Comparison of ENCODE assay signal across 10 mouse cellular contexts in the genomic region with DNA sequence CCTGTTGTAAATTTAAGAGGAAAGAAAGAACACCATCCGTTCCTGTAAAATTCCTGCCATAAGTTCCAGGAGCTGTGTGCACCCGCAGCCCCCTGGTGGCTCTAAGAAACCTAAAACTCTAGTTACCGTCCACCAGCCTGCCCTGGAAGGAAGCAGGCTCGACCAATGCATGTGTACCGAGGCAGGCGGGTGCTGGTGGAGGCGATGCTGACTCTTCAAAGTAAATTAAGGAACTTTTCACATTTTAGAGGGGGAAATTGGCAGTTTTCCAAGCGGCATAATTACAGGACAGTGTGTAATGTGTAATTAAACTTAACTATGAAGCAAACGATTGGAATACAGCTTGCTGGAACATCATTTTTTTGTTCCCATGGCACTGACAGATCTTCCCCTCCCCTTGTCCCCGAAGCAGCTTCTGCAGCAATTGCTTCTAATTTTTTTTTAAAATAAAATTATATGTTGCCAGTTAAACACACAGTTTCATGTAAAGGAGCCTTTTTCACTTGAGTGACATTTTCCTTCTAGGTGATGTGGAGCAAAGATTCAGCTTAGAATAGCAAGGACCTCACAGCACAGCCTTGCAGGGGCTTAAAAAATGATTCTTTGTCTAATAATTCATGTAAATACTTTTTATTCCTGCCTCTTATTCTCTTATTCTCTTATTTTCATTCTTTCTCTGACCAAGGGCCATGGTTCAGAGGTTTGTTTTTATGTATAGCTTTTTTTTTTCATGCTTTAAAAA.
DNase-seq lines count a peak whose midpoint lies in the region; ATAC-seq and TF ChIP-seq lines count a peak whose summit lies in the region.
"Had no signal": no experiment of that assay in that cellular context is flagged by ENCODE, and none has a peak within 500 bp of the region (broad histone marks: within the 10 kb centered on the region; RNA-seq: fewer than 3 reads in every experiment).

No protein-coding gene starts in this region.

- 48% methylated on average over 10 of the region's 10 CpGs for WGBS in intestine, postnatal 0 days
- 39% methylated on average over 10 of the region's 10 CpGs for WGBS in intestine, embryonic 16.5 days
- 50% methylated on average over 10 of the region's 10 CpGs for WGBS in embryonic facial prominence, embryonic 11.5 days
- 47% methylated on average over 10 of the region's 10 CpGs for WGBS in kidney, embryonic 14.5 days

- no peak overlapping the region for H3K4me2 ChIP-seq in intestine, postnatal 0 days (replicated peaks; ENCODE audit: low read depth)
- H3K4me2 ChIP-seq in intestine, embryonic 16.5 days (ENCODE audit: low read depth, low read length), result no peak overlapping the region
- no peak overlapping the region for H3K4me2 ChIP-seq in embryonic facial prominence, embryonic 11.5 days (ENCODE audit: low read depth, low read length)
- H3K4me2 ChIP-seq in kidney, embryonic 14.5 days (replicated peaks; ENCODE audit: low read depth, low read length), result no peak overlapping the region

- no peak overlapping the region for H3K9ac ChIP-seq in intestine, postnatal 0 days (ENCODE audit: low read depth, low read length)
- H3K9ac ChIP-seq in intestine, embryonic 16.5 days (ENCODE audit: low read depth, low read length), result no peak overlapping the region
- no peak overlapping the region for H3K9ac ChIP-seq in embryonic facial prominence, embryonic 11.5 days (replicated peaks; ENCODE audit: low read length)
- H3K9ac ChIP-seq in kidney, embryonic 14.5 days (ENCODE audit: low read depth, low read length), result no peak overlapping the region

- H3K4me3 ChIP-seq in intestine, postnatal 0 days (ENCODE audit: low read depth, low read length), result no peak overlapping the region
- H3K4me3 ChIP-seq in intestine, embryonic 16.5 days (ENCODE audit: low read length), result no peak overlapping the region
- H3K4me3 ChIP-seq in embryonic facial prominence, embryonic 11.5 days (ENCODE audit: low read depth, low read length), result no peak overlapping the region
- H3K4me3 ChIP-seq in layer of hippocampus, adult 2 months, result peak overlapping the region; percentile 13; the same call in 1 of the 2 replicates
- no peak overlapping the region for H3K4me3 ChIP-seq in kidney, embryonic 14.5 days (ENCODE audit: low read length)

- H3K36me3 ChIP-seq in intestine, postnatal 0 days (ENCODE audit: control insufficient read depth, insufficient read depth), result no peaks in the 10 kb centered on the region; the same call in 1 of the 2 replicates
- H3K36me3 ChIP-seq in intestine, embryonic 16.5 days (ENCODE audit: control insufficient read depth, insufficient read depth, low read length), result no peaks in the 10 kb centered on the region
- no peaks in the 10 kb centered on the region for H3K36me3 ChIP-seq in embryonic facial prominence, embryonic 11.5 days (replicated peaks; ENCODE audit: control insufficient read depth, insufficient read depth, low read depth, low read length)
- H3K36me3 ChIP-seq in kidney, embryonic 14.5 days (ENCODE audit: control insufficient read depth, insufficient read depth, low read length), result no peaks in the 10 kb centered on the region

- peak; percentile 37 for TF ChIP-seq CTCF in intestine, postnatal 0 days (IDR thresholded peaks at IDR 0.05; ENCODE audit: low read depth)
- TF ChIP-seq CTCF in layer of hippocampus, adult 2 months (conservative IDR thresholded peaks at IDR 0.05), result peak; percentile 57

- ATAC-seq in intestine, postnatal 0 days, result no peak
- ATAC-seq in intestine, embryonic 16.5 days, result no peak
- ATAC-seq in embryonic facial prominence, embryonic 11.5 days (replicated peaks; ENCODE audit: insufficient number of reproducible peaks, low FRiP score, low TSS enrichment, low read depth), result no peak
- ATAC-seq in kidney, embryonic 14.5 days (ENCODE audit: low FRiP score, low TSS enrichment), result no peak

- no peaks in the 10 kb centered on the region; the same call in 1 of the 2 replicates for H3K4me1 ChIP-seq in intestine, postnatal 0 days (replicated peaks; ENCODE audit: control insufficient read depth, insufficient read depth, low read length)
- no peaks in the 10 kb centered on the region for H3K4me1 ChIP-seq in intestine, embryonic 16.5 days (ENCODE audit: control insufficient read depth, insufficient read depth, low read length)
- H3K4me1 ChIP-seq in embryonic facial prominence, embryonic 11.5 days (ENCODE audit: control insufficient read depth, insufficient read depth, low read length), result no peaks in the 10 kb centered on the region
- H3K4me1 ChIP-seq in kidney, embryonic 14.5 days (ENCODE audit: control insufficient read depth, insufficient read depth, low read length), result no peaks in the 10 kb centered on the region

- H3K27ac ChIP-seq in intestine, postnatal 0 days (ENCODE audit: low read depth, low read length), result no peak overlapping the region
- no peak overlapping the region for H3K27ac ChIP-seq in intestine, embryonic 16.5 days (ENCODE audit: low read length)
- no peak overlapping the region for H3K27ac ChIP-seq in embryonic facial prominence, embryonic 11.5 days (replicated peaks; ENCODE audit: low read depth, low read length)
- peak overlapping the region; percentile 24 for H3K27ac ChIP-seq in layer of hippocampus, adult 2 months
- no peak overlapping the region for H3K27ac ChIP-seq in kidney, embryonic 14.5 days (ENCODE audit: low read depth, low read length)
- H3K27ac ChIP-seq: macrophage had no signal

- no peaks in the 10 kb centered on the region for H3K9me3 ChIP-seq in intestine, postnatal 0 days (ENCODE audit: control insufficient read depth)
- H3K9me3 ChIP-seq in intestine, embryonic 16.5 days (ENCODE audit: control insufficient read depth, low read length), result no peaks in the 10 kb centered on the region
- H3K9me3 ChIP-seq in embryonic facial prominence, embryonic 11.5 days (replicated peaks; ENCODE audit: control insufficient read depth, low read length), result no peaks in the 10 kb centered on the region
- H3K9me3 ChIP-seq in kidney, embryonic 14.5 days (ENCODE audit: control insufficient read depth, low read length), result no peaks in the 10 kb centered on the region

- intact Hi-C loops in heart, postnatal 25 days (cut with DNase I), result no loop called here

- peak; percentile 10 for DNase-seq in embryonic facial prominence, embryonic 11.5 days (ENCODE audit: low spot score)
- DNase-seq in layer of hippocampus, adult 2 months (ENCODE audit: low spot score in 2 of 2), result peak; percentile 32 to 41
- peak; percentile 38 for DNase-seq in retina, embryonic 14.5 days (ENCODE audit: low spot score)
- DNase-seq in adrenal gland, postnatal 36 days, result no peak
- DNase-seq in heart, postnatal 25 days (ENCODE audit: low spot score), result no peak
- DNase-seq: kidney, postnatal 25 days had no signal

- H3K27me3 ChIP-seq in intestine, postnatal 0 days (replicated peaks; ENCODE audit: control insufficient read depth, insufficient read depth, low read length), result no peaks in the 10 kb centered on the region
- H3K27me3 ChIP-seq in intestine, embryonic 16.5 days (replicated peaks; ENCODE audit: control insufficient read depth, insufficient read depth, low read length), result no peaks in the 10 kb centered on the region
- H3K27me3 ChIP-seq in embryonic facial prominence, embryonic 11.5 days (ENCODE audit: control insufficient read depth, insufficient read depth, low read length), result no peaks in the 10 kb centered on the region
- no peaks in the 10 kb centered on the region for H3K27me3 ChIP-seq in kidney, embryonic 14.5 days (ENCODE audit: control insufficient read depth, insufficient read depth, low read length)

Comparison
In these comparisons a context has a peak if more than half of its experiments do, and no peak if none do; other contexts are left out.
1. DNase-seq: peak in embryonic facial prominence, embryonic 11.5 days (single experiment), layer of hippocampus, adult 2 months (2 of 2) and retina, embryonic 14.5 days (single experiment); none in adrenal gland, postnatal 36 days (0 of 2) and heart, postnatal 25 days (single experiment).